Mouse (Mus musculus): ENCODE data around the gene Prkaca.
"Not testable (repeated sequence)": the region's sequence is repeated elsewhere in the genome, so short reads cannot be mapped to it uniquely, and the experiment has no call there.

Prkaca gene

DNA sequence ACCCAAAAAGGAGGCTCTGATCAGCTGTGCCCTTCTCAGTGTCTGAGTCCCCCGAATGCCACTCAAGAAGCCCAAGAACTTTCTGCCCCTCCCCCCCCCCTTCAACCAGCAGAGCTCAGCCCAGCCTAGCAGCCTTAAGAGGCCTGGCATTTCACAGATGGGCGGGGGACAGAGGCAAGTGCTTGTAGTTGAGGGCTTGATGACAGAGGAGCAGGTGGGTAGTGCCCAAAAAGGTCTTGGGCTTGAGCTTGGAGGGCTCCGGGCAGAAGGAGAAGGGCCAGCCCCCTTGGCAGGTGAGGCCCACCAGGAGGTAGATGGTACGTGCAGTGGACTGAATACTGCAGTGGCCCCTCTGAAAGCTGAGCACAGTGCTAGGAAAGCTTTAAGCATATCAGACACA lies 1.7 kb downstream of the Prkaca start:
- no peak for DNase-seq (ENCODE audit: extremely low spot score, low read depth, low spot score)

- DNase-seq (ENCODE audit: extremely low spot score, low read depth, low spot score) = no peak
Observed at GRCm38 (mm10) chr8:83976101-83976630, 3.4 kb downstream of the Prkaca start.

DNA sequence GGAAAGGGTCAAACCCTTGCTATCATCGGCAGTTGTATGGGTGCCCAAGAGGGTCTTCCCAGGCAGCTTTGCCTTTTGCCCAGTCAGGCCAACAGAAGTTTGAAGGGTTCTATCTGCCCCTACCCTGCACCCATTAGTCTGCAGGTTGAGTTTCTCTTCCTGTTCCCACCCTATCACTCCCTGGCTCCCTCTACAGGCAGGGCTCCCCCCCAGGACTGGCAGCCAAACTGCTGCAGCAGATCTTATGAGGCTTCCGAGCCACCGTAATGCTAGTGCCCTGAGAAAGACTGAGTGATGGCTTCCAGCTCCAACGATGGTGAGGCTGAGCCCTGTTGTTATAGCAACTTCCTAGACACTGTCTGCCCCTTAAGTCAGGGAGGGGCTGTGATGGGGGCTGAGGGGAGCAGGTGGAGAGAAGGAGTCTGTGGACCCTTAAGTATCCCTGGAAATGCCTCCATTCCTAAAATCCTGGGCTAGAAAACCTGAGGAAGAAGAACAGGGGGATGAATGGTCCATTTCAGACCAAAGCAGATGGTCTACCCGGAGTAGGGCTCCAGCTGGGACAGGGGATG lies 4.1 kb downstream of the Prkaca start:
- DNase-seq (ENCODE audit: extremely low spot score, low read depth, low spot score) = no peak

DNA sequence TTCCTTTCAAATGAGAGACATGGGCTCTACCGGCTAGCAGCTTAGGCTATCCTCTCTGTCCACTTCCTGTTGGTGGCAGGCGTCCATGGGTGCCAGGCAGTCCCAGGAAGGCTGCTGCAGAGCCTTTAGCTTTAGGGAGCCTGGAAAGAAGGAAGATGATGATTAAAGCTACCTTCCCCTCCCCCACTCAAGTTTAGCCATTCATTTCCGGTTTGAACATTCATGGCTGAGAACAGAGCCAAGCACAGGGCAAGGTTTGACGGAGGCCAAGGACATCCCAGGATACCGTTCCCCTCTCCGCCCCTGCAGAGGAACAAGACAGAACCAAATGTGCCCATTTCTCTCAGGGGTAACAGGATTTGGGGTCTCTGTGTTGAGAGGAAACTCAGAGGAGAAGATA lies 4.9 kb downstream of the Prkaca start:
- DNase-seq (ENCODE audit: extremely low spot score, low read depth, low spot score) = no peak

DNA sequence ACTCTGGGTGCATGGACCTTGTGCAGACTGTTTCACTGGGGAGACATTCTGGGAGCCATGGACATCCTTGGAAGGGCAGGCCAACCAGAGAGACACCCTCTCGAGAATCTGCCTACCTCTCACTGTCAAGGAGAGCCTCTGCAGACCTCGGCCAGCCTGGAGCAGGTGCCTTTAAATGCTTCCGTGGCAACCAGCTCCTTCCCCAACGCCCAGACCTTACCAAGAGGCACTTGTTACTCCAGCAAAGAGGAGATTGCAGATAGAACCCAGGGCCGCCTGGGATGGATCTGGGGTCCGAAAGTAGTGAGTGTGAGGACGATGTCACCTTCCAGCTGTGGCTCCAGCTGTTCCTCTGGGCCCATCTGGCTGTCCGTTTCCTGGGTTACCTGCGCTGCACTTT lies 5.4 kb downstream of the Prkaca start:
- DNase-seq (ENCODE audit: extremely low spot score, low read depth, low spot score) = no peak

- no peak for DNase-seq (ENCODE audit: extremely low spot score, low read depth, low spot score)
Observed at GRCm38 (mm10) chr8:83980250-83980649, 7.5 kb downstream of the Prkaca start.

- no peak for DNase-seq (ENCODE audit: extremely low spot score, low read depth, low spot score)
Observed at GRCm38 (mm10) chr8:83980845-83981244, 8.1 kb downstream of the Prkaca start.

- no peak for DNase-seq (ENCODE audit: extremely low spot score, low read depth, low spot score)
Observed at GRCm38 (mm10) chr8:83981533-83981932, 8.7 kb downstream of the Prkaca start.

DNA sequence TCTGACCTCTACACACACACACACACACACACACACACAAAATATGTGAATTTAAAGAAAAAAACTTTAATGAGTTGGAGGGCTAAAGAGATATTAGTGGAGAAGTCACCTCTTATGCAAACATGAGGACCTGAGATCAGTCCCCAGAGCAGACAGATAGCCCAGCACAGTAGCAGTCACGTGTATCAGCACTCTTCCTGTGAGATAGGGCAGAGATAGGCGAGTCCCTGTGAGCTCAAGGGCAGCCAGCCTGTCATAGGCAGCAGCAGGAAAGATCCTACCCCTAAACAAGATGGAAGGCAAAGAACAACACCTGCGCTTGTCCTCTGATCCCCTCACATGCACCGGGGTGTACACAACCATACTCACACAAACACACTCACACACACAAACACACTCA lies 9.7 kb downstream of the Prkaca start:
- no peak for DNase-seq (ENCODE audit: extremely low spot score, low read depth, low spot score)

- DNase-seq (ENCODE audit: extremely low spot score, low read depth, low spot score) = not testable (repeated sequence)
Observed at GRCm38 (mm10) chr8:83983222-83983621, 10.4 kb downstream of the Prkaca start.

DNA sequence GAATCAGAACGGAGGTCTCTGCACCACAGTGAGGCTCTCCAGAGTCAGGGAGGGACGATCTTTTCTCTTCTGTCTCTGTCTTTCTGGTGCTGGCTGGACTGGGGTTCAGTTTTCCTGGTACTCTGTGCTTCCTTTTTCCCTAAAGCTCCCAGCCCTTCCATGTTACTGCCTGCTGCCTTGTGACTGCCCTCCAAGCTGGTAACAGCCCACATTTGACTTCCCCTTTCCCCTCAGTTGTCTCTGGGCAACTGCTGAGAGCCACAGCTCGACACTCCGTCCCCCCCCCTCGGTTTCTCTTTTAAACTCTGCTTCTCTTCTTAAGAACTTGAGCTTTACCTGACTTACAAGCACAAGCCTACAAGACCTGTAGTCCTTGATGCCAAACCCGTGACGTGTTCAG lies 16.4 kb downstream of the Prkaca start:
- DNase-seq (ENCODE audit: extremely low spot score, low read depth, low spot score) = no peak

DNA sequence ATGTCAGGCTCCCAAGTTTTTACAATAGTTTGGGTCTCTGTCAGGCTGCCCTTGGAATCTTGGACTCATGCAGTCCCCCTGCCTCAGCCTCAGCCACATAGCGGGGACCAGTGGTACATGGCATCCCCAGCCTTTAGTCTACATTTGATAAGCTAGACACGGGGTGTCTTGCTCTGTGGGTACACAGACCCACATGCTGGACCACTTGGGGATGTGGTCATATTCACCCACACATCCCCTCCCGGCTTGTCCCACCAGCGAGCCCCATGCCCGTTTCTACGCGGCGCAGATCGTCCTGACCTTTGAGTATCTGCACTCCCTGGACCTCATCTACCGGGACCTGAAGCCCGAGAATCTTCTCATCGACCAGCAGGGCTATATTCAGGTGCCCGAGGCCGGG lies 17.4 kb downstream of the Prkaca start:
- no peak for DNase-seq (ENCODE audit: extremely low spot score, low read depth, low spot score)

- no peak for DNase-seq (ENCODE audit: extremely low spot score, low read depth, low spot score)
Observed at GRCm38 (mm10) chr8:83992488-83992887, 19.7 kb downstream of the Prkaca start.

GRCm38 (mm10) chr8:83994030-83994429 lies 21.2 kb downstream of the Prkaca start:
- DNase-seq (ENCODE audit: extremely low spot score, low read depth, low spot score) = no peak

DNA sequence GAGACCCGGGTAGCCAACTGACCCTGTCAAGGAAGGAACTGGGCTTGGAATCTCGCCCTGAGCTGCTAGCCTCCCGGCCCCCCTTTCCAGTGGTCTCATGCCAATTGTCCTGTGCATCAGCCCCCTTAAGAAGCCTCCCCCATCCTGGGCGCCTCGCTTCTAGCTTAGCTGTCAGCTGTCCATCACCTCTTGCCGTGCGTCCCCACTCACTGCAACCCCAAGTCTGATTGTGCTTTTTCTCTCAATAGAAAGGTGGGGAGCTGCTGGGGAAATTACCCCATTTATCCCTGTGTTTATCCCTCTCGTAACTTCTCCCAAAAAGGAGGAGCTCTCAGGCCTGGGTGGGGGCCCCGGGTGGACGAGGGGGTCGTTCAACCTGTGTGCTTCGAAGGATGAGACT lies 23.2 kb downstream of the Prkaca start:
- DNase-seq (ENCODE audit: extremely low spot score, low read depth, low spot score) = no peak

GRCm38 (mm10) chr8:83996567-83997505 lies 24.0 kb downstream of the Prkaca start:
- no peak for DNase-seq (ENCODE audit: extremely low spot score, low read depth, low spot score)

DNA sequence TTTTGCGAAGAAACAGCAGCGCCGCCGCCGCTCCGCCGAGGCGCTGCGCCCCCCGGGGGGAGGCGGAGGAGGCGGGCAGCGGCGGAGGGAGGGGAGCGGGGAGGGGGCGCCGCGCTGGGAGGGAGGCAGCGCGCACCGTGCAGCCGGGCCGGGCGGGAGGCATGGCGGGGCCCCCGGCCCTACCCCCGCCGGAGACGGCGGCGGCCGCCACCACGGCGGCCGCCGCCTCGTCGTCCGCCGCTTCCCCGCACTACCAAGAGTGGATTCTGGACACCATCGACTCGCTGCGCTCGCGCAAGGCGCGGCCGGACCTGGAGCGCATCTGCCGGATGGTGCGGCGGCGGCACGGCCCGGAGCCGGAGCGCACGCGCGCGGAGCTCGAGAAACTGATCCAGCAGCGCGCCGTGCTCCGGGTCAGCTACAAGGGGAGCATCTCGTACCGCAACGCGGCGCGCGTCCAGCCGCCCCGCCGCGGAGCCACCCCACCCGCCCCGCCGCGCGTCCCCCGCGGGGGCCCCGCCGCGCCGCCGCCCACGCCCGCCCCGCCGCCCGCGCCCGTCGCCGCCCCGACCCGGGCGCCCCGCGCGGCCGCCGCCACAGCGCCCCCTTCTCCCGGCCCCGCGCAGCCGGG lies 24.8 kb downstream of the Prkaca start, which contains the start of gene Samd1:
Samd1 (plus strand) TSS at position 162 of the 631 bp plus-strand sequence.
- DNase-seq (ENCODE audit: extremely low spot score, low read depth, low spot score) = no peak

GRCm38 (mm10) chr8:83998231-83999056 lies 25.7 kb downstream of the Prkaca start:
- DNase-seq (ENCODE audit: extremely low spot score, low read depth, low spot score) = no peak

- DNase-seq (ENCODE audit: extremely low spot score, low read depth, low spot score) = no peak
Observed at GRCm38 (mm10) chr8:83999057-83999705, 26.4 kb downstream of the Prkaca start.

DNA sequence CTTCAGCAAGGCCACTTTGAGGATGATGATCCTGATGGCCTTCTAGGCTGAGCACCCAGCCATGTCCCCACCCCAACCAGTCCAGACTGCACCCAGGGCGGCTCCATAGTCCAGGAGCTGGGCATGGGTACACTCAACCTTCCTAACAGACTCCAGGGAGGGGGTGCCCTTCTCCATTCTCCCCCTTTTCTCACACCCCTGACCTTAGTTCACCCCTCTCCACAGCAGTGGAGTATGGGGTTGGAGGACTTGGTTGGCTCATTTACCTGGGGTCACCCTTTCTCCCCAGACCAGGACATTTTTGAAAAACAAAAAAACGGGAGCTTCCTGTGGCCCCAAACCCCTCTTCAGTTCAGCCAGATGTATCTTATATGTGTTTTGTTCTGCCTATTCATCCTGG lies 27.0 kb downstream of the Prkaca start:
- no peak for DNase-seq (ENCODE audit: extremely low spot score, low read depth, low spot score)
